Mouse (Mus musculus) lung, postnatal 4 days (tissue): ENCODE results near the gene Ptgfrn.

Experiments
- DNase-seq, 2 experiments: peaks; one replicate each; pipeline ENCODE4 v3.0.0; 2021

Ptgfrn gene

GRCm38 (mm10) chr3:101077710-101078100, 32.4 kb downstream of the Ptgfrn start:
- no peak for DNase-seq

- DNase-seq = no peak
Observed at GRCm38 (mm10) chr3:101076966-101077709, 32.9 kb downstream of the Ptgfrn start.

GRCm38 (mm10) chr3:101075866-101076265, 34.2 kb downstream of the Ptgfrn start:
- no peak for DNase-seq

GRCm38 (mm10) chr3:101073384-101073783, 36.7 kb downstream of the Ptgfrn start:
- DNase-seq = no peak

- DNase-seq = peak; percentile 59 to 85
Observed at GRCm38 (mm10) chr3:101072506-101073215, 37.4 kb downstream of the Ptgfrn start.

- no peak for DNase-seq
Observed at GRCm38 (mm10) chr3:101071576-101071975, 38.5 kb downstream of the Ptgfrn start.

GRCm38 (mm10) chr3:101070796-101071235, 39.3 kb downstream of the Ptgfrn start:
- peak; percentile 30 to 56 for DNase-seq

- peak; percentile 65 to 81 for DNase-seq
Observed at GRCm38 (mm10) chr3:101070230-101070795, 39.8 kb downstream of the Ptgfrn start.

GRCm38 (mm10) chr3:101068701-101069100, 41.4 kb downstream of the Ptgfrn start:
- peak in 1 of 2 experiments; percentile 46 for DNase-seq

GRCm38 (mm10) chr3:101066175-101066574, 43.9 kb downstream of the Ptgfrn start:
- DNase-seq = no peak

- DNase-seq = no peak
Observed at GRCm38 (mm10) chr3:101061865-101062585, 48.1 kb downstream of the Ptgfrn start.

- DNase-seq = peak in 1 of 2 experiments; percentile 16
Observed at GRCm38 (mm10) chr3:101059214-101059613, 50.9 kb downstream of the Ptgfrn start.

- no peak for DNase-seq
Observed at GRCm38 (mm10) chr3:101058203-101058602, 51.9 kb downstream of the Ptgfrn start.

- DNase-seq = no peak
Observed at GRCm38 (mm10) chr3:101055216-101055615, 54.9 kb downstream of the Ptgfrn start.

GRCm38 (mm10) chr3:101051601-101052000, 58.5 kb downstream of the Ptgfrn start:
- no peak for DNase-seq

- DNase-seq = no peak
Observed at GRCm38 (mm10) chr3:101049997-101050396, 60.1 kb downstream of the Ptgfrn start.

GRCm38 (mm10) chr3:101048781-101049180, 61.3 kb downstream of the Ptgfrn start:
- no peak for DNase-seq

GRCm38 (mm10) chr3:101047586-101048275, 62.3 kb downstream of the Ptgfrn start:
- DNase-seq = peak; percentile 84 to 85

GRCm38 (mm10) chr3:101045431-101045830, 64.6 kb downstream of the Ptgfrn start:
- DNase-seq = no peak

GRCm38 (mm10) chr3:101044686-101045085, 65.4 kb downstream of the Ptgfrn start:
- DNase-seq = no peak

- DNase-seq = no peak
Observed at GRCm38 (mm10) chr3:101041997-101042396, 68.1 kb downstream of the Ptgfrn start.

- DNase-seq = no peak
Observed at GRCm38 (mm10) chr3:101037984-101038545, 72.0 kb downstream of the Ptgfrn start.
